Mouse (Mus musculus): ENCODE results near the gene Il34. TPM values are rescaled to one million over a fixed set of nuclear protein-coding genes. Genes with fewer than 3 reads are reported as not detected.

The Il34 gene
- polyA plus RNA-seq, 1 experiment from 2014 or later = 3.0 TPM

GRCm38 (mm10) chr8:110749500-110750170 lies 56.1 kb downstream of the Il34 start:
- Histone ChIP-seq H3K9ac (replicated peaks; ENCODE audit: low read length) (no peak overlapping the region), H3K4me3 (ENCODE audit: low read length) (no peak overlapping the region), H3K9me3 (ENCODE audit: low read length) (no peaks in the 10 kb centered on the region), H3K36me3 (ENCODE audit: insufficient read depth, low read length) (no peaks in the 10 kb centered on the region), H3K4me2 (replicated peaks; ENCODE audit: low read depth, low read length) (no peak overlapping the region), H3K4me1 (ENCODE audit: insufficient read depth, low read length) (peaks cover 9% of the 10 kb centered on the region), H3K27ac (ENCODE audit: low read length) (no peak overlapping the region), H3K27me3 (ENCODE audit: insufficient read depth, low read length) (no peaks in the 10 kb centered on the region)
- no peak; the same call in none of the 2 replicates for ATAC-seq (ENCODE audit: low FRiP score, low TSS enrichment)
- 57% methylated on average over 10 of the region's 10 CpGs for WGBS

GRCm38 (mm10) chr8:110746661-110747060 lies 59.1 kb downstream of the Il34 start:
- ATAC-seq (ENCODE audit: low FRiP score, low TSS enrichment) = no peak
- whole genome bisulfite sequencing = 19% methylated on average over 9 of the region's 9 CpGs
- no peak overlapping the region for H3K4me3 ChIP-seq (ENCODE audit: low read length)

GRCm38 (mm10) chr8:110745162-110745561 lies 60.6 kb downstream of the Il34 start:
- Histone ChIP-seq H3K9me3 (ENCODE audit: low read length) (no peaks in the 10 kb centered on the region), H3K9ac (replicated peaks; ENCODE audit: low read length) (no peak overlapping the region), H3K36me3 (ENCODE audit: insufficient read depth, low read length) (peaks cover 2% of the 10 kb centered on the region), H3K27ac (ENCODE audit: low read length) (no peak overlapping the region), H3K4me1 (ENCODE audit: insufficient read depth, low read length) (peaks cover 2% of the 10 kb centered on the region; the same call in 1 of the 2 replicates), H3K4me3 (ENCODE audit: low read length) (no peak overlapping the region), H3K4me2 (replicated peaks; ENCODE audit: low read depth, low read length) (no peak overlapping the region), H3K27me3 (ENCODE audit: insufficient read depth, low read length) (no peaks in the 10 kb centered on the region)
- WGBS = 94% methylated on average over 10 of the region's 10 CpGs
- no peak for ATAC-seq (ENCODE audit: low FRiP score, low TSS enrichment)

More at GRCm38 (mm10) chr8:110746661-110747060, 59.1 kb downstream of the Il34 start:
- H3K4me2 ChIP-seq (replicated peaks; ENCODE audit: low read depth, low read length) = no peak overlapping the region
- peaks cover 7% of the 10 kb centered on the region; the same call in 1 of the 2 replicates for H3K4me1 ChIP-seq (ENCODE audit: insufficient read depth, low read length)
- no peaks in the 10 kb centered on the region for H3K9me3 ChIP-seq (ENCODE audit: low read length)
- H3K36me3 ChIP-seq (ENCODE audit: insufficient read depth, low read length) = no peaks in the 10 kb centered on the region
- no peak overlapping the region for H3K27ac ChIP-seq (ENCODE audit: low read length)
- H3K9ac ChIP-seq (replicated peaks; ENCODE audit: low read length) = no peak overlapping the region
- H3K27me3 ChIP-seq (ENCODE audit: insufficient read depth, low read length) = no peaks in the 10 kb centered on the region

- no peak overlapping the region for H3K9ac ChIP-seq (replicated peaks; ENCODE audit: low read length)
- WGBS = 94% methylated on average over 5 of the region's 5 CpGs
- no peak for ATAC-seq (ENCODE audit: low FRiP score, low TSS enrichment)
These were observed 63.3 kb downstream of the Il34 start for GRCm38 (mm10) chr8:110742452-110742818.

GRCm38 (mm10) chr8:110741816-110742451 lies 63.8 kb downstream of the Il34 start:
- 81% methylated on average over 15 of the region's 15 CpGs for WGBS
- no peak for ATAC-seq (ENCODE audit: low FRiP score, low TSS enrichment)
- H3K4me3 ChIP-seq (ENCODE audit: low read length) = no peak overlapping the region
- no peak overlapping the region for H3K4me2 ChIP-seq (replicated peaks; ENCODE audit: low read depth, low read length)
- no peaks in the 10 kb centered on the region for H3K9me3 ChIP-seq (ENCODE audit: low read length)
- H3K27me3 ChIP-seq (ENCODE audit: insufficient read depth, low read length) = no peaks in the 10 kb centered on the region
- no peak overlapping the region for H3K9ac ChIP-seq (replicated peaks; ENCODE audit: low read length)
- H3K27ac ChIP-seq (ENCODE audit: low read length) = no peak overlapping the region
- H3K36me3 ChIP-seq (ENCODE audit: insufficient read depth, low read length) = peaks cover 33% of the 10 kb centered on the region
- H3K4me1 ChIP-seq (ENCODE audit: insufficient read depth, low read length) = no peaks in the 10 kb centered on the region

More at GRCm38 (mm10) chr8:110742452-110742818, 63.3 kb downstream of the Il34 start:
- no peaks in the 10 kb centered on the region for H3K4me1 ChIP-seq (ENCODE audit: insufficient read depth, low read length)
- H3K36me3 ChIP-seq (ENCODE audit: insufficient read depth, low read length) = peaks cover 28% of the 10 kb centered on the region
- no peak overlapping the region for H3K4me2 ChIP-seq (replicated peaks; ENCODE audit: low read depth, low read length)
- no peaks in the 10 kb centered on the region for H3K27me3 ChIP-seq (ENCODE audit: insufficient read depth, low read length)
- no peaks in the 10 kb centered on the region for H3K9me3 ChIP-seq (ENCODE audit: low read length)
- no peak overlapping the region for H3K4me3 ChIP-seq (ENCODE audit: low read length)
- H3K27ac ChIP-seq (ENCODE audit: low read length) = no peak overlapping the region

GRCm38 (mm10) chr8:110740629-110741175 lies 65.0 kb downstream of the Il34 start:
- Histone ChIP-seq H3K27me3 (ENCODE audit: insufficient read depth, low read length) (no peaks in the 10 kb centered on the region), H3K4me1 (ENCODE audit: insufficient read depth, low read length) (no peaks in the 10 kb centered on the region), H3K4me2 (replicated peaks; ENCODE audit: low read depth, low read length) (no peak overlapping the region), H3K27ac (ENCODE audit: low read length) (no peak overlapping the region), H3K4me3 (ENCODE audit: low read length) (no peak overlapping the region), H3K9me3 (ENCODE audit: low read length) (no peaks in the 10 kb centered on the region), H3K9ac (replicated peaks; ENCODE audit: low read length) (no peak overlapping the region), H3K36me3 (ENCODE audit: insufficient read depth, low read length) (peaks cover 45% of the 10 kb centered on the region)
- 90% methylated on average over 5 of the region's 5 CpGs for WGBS
- ATAC-seq (ENCODE audit: low FRiP score, low TSS enrichment) = no peak

- no peak overlapping the region for H3K27ac ChIP-seq (ENCODE audit: low read length)
- no peak overlapping the region for H3K4me2 ChIP-seq (replicated peaks; ENCODE audit: low read depth, low read length)
- ATAC-seq (ENCODE audit: low FRiP score, low TSS enrichment) = no peak
- H3K4me3 ChIP-seq (ENCODE audit: low read length) = no peak overlapping the region
- no peaks in the 10 kb centered on the region for H3K4me1 ChIP-seq (ENCODE audit: insufficient read depth, low read length)
- WGBS = 92% methylated on average over 35 of the region's 35 CpGs
- no peaks in the 10 kb centered on the region for H3K9me3 ChIP-seq (ENCODE audit: low read length)
- H3K27me3 ChIP-seq (ENCODE audit: insufficient read depth, low read length) = no peaks in the 10 kb centered on the region
- peaks cover 58% of the 10 kb centered on the region for H3K36me3 ChIP-seq (ENCODE audit: insufficient read depth, low read length)
- H3K9ac ChIP-seq (replicated peaks; ENCODE audit: low read length) = no peak overlapping the region
These were observed 67.0 kb downstream of the Il34 start for GRCm38 (mm10) chr8:110738591-110739195.

GRCm38 (mm10) chr8:110733036-110733435 lies 72.7 kb downstream of the Il34 start:
- WGBS = 86% methylated on average over 8 of the region's 8 CpGs
- no peak overlapping the region for H3K4me3 ChIP-seq (ENCODE audit: low read length)
- no peak overlapping the region for H3K9ac ChIP-seq (replicated peaks; ENCODE audit: low read length)
- no peaks in the 10 kb centered on the region for H3K27me3 ChIP-seq (ENCODE audit: insufficient read depth, low read length)
- H3K27ac ChIP-seq (ENCODE audit: low read length) = no peak overlapping the region
- H3K4me2 ChIP-seq (replicated peaks; ENCODE audit: low read depth, low read length) = no peak overlapping the region
- no peak for ATAC-seq (ENCODE audit: low FRiP score, low TSS enrichment)
- H3K4me1 ChIP-seq (ENCODE audit: insufficient read depth, low read length) = no peaks in the 10 kb centered on the region
- peaks cover 89% of the 10 kb centered on the region for H3K36me3 ChIP-seq (ENCODE audit: insufficient read depth, low read length)
- H3K9me3 ChIP-seq (ENCODE audit: low read length) = no peaks in the 10 kb centered on the region

- no peak for ATAC-seq (ENCODE audit: low FRiP score, low TSS enrichment)
These were observed 74.3 kb downstream of the Il34 start for GRCm38 (mm10) chr8:110731346-110731859.

More at GRCm38 (mm10) chr8:110731346-110731859, 74.3 kb downstream of the Il34 start:
- Histone ChIP-seq H3K4me3 (ENCODE audit: low read length) (no peak overlapping the region), H3K4me1 (ENCODE audit: insufficient read depth, low read length) (peaks cover 7% of the 10 kb centered on the region; the same call in 1 of the 2 replicates), H3K4me2 (replicated peaks; ENCODE audit: low read depth, low read length) (no peak overlapping the region), H3K27me3 (ENCODE audit: insufficient read depth, low read length) (no peaks in the 10 kb centered on the region), H3K9me3 (ENCODE audit: low read length) (no peaks in the 10 kb centered on the region), H3K27ac (ENCODE audit: low read length) (no peak overlapping the region), H3K9ac (replicated peaks; ENCODE audit: low read length) (no peak overlapping the region), H3K36me3 (ENCODE audit: insufficient read depth, low read length) (peaks cover 85% of the 10 kb centered on the region)
- WGBS = 93% methylated on average over 8 of the region's 8 CpGs
